Mouse (Mus musculus) lung, postnatal 4 days (tissue): Measurements from ENCODE around the gene Gm10721.
"Not testable (repeated sequence)": the region's sequence is repeated elsewhere in the genome, so short reads cannot be mapped to it uniquely, and the experiment has no call there.

Experiments used
- DNase-seq, 2 experiments: peaks; one replicate each; pipeline ENCODE4 v3.0.0; 2021

The Gm10721 gene

DNA sequence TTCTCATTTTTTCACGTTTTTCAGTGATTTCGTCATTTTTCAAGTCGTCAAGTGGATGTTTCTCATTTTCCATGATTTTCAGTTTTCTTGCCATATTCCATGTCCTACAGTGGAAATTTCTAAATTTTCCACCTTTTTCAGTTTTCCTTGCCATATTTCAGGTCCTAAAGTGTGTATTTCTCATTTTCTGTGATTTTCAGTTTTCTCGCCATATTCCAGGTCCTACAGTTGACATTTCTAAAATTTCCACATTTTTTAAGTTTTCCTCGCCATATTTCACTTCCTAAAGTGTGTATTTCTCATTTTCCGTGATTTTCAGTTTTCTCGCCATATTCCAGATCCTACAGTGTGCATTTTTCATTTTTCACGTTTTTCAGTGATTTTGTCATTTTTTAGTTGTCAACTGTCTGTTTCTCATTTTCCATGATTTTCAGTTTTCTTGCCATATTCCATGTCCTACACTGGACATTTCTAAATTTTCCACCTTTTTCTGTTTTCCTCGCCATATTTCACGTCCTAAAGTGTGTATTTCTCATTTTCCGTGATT, at the start of gene Gm10721:
Gene Gm10721 (plus strand): TSS at position 408 of the 547 bp plus-strand sequence.
- DNase-seq: not testable (repeated sequence)

GRCm38 (mm10) chr9:3000445-3000972, 12.4 kb upstream of the Gm10721 start, which contains the start of gene Gm10722:
Gene Gm10722, plus strand, starts transcription at chr9:3000922.
- peak; percentile 35 to 57 for DNase-seq

DNA sequence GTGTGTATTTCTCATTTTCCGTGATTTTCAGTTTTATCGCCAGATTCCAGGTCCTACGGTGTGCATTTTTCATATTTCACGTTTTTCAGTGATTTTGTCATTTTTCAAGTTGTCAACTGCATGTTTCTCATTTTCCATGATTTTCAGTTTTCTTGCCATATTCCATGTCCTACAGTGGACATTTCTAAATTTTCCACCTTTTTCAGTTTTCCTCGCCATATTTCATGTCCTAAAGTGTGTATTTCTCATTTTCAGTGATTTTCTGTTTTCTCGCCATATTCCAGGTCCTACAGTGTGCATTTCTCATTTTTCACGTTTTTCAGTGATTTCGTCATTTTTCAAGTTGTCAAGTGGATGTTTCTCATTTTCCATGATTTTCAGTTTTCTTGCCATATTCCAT, 11.9 kb upstream of the Gm10721 start:
- peak; percentile 51 to 58 for DNase-seq

DNA sequence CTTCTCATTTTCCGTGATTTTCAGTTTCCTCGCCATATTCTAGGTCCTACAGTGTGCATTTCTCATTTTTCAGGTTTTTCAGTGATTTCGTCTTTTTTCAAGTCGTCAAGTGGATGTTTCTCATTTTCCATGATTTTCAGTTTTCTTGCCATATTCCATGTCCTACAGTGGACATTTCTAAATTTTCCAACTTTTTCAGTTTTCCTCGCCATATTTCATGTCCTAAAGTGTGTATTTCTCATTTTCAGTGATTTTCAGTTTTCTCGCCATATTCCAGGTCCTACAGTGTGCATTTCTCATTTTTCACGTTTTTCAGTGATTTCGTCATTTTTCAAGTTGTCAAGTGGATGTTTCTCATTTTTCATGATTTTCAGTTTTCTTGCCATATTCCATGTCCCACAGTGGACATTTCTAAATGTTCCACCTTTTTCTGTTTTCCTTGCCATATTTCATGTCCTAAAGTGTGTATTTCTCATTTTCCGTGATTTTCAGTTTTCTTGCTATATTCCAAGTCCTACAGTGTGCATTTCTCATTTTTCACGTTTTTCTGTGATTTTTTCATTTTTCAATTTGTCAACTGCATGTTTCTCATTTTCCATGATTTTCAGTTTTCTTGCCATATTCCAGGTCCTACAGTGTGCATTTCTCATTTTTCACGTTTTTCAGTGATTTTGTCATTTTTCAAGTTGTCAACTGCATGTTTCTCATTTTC, 10.8 kb upstream of the Gm10721 start:
- peak; percentile 97 to 100 for DNase-seq

DNA sequence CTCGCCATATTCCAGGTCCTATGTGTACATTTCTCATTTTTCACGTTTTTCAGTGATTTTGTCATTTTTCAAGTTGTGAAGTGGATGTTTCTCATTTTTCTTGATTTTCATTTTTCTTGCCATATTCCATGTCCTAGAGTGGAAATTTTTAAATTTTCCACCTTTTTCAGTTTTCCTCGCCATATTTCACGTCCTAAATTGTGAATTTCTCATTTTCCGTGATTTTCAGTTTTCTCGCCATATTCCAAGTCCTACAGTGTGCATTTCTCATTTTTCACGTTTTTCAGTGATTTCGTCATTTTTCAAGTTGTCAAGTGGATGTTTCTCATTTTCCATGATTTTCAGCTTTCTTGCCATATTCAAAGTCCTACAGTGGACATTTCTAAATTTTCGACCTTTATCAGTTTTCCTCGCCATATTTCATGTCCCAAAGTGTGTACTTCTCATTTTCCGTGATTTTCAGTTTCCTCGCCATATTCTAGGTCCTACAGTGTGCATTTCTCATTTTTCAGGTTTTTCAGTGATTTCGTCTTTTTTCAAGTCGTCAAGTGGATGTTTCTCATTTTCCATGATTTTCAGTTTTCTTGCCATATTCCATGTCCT, 10.0 kb upstream of the Gm10721 start, which contains the start of gene Gm11168:
Gene Gm11168 (plus strand): TSS at position 553 of the 603 bp plus-strand sequence.
- DNase-seq: not testable (repeated sequence)

- not testable (repeated sequence) for DNase-seq
Observed at GRCm38 (mm10) chr9:3006179-3006578, 6.8 kb upstream of the Gm10721 start.

DNA sequence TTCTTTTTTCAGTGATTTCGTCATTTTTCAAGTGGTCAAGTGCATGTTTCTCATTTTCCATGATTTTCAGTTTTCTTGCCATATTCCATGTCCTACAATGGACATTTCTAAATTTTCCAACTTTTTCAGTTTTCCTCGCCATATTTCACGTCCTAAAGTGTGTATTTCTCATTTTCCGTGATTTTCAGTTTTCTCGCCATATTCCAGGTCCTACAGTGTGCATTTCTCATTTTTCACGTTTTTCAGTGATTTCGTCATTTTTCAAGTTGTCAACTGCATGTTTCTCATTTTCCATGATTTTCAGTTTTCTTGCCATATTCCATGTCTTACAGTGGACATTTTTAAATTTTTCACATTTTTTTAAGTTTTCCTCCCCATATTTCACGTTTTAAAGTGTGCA, 6.3 kb upstream of the Gm10721 start:
- DNase-seq: peak; percentile 89 to 94

GRCm38 (mm10) chr9:3007272-3007671, 5.7 kb upstream of the Gm10721 start:
- not testable (repeated sequence) for DNase-seq

- DNase-seq: not testable (repeated sequence)
Observed at GRCm38 (mm10) chr9:3009331-3009730, 3.6 kb upstream of the Gm10721 start.

DNA sequence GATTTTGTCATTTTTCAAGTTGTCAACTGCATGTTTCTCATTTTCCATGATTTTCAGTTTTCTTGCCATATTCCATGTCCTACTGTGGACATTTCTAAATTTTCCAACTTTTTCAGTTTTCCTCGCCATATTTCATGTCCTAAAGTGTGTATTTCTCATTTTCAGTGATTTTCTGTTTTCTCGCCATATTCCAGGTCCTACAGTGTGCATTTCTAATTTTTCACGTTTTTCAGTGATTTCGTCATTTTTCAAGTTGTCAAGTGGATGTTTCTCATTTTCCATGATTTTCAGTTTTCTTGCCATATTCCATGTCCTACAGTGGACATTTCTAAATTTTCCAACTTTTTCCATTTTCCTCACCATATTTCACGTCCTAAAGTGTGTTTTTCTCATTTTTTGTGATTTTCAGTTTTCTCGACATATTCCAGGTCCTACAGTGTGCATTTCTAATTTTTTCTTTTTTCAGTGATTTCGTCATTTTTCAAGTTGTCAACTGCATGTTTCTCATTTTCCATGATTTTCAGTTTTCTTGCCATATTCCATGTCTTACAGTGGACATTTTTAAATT, 802 bp upstream of the Gm10721 start:
- not testable (repeated sequence) for DNase-seq

DNA sequence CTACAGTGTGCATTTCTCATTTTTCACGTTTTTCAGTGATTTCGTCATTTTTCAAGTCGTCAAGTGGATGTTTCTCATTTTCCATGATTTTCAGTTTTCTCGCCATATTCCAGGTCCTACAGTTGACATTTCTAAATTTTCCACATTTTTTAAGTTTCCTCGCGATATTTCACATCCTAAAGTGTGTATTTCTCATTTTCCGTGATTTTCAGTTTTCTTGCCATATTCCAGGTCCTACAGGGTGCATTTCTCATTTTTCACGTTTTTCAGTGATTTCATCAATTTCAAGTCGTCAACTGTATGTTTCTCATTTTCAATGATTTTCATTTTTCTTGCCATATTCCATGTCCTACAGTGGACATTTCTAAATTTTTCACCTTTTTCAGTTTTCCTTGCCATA, 2.4 kb downstream of the Gm10721 start, which contains the start of gene Gm10720:
Gene Gm10720 (plus strand): TSS at position 301 of the 400 bp plus-strand sequence.
- not testable (repeated sequence) for DNase-seq

DNA sequence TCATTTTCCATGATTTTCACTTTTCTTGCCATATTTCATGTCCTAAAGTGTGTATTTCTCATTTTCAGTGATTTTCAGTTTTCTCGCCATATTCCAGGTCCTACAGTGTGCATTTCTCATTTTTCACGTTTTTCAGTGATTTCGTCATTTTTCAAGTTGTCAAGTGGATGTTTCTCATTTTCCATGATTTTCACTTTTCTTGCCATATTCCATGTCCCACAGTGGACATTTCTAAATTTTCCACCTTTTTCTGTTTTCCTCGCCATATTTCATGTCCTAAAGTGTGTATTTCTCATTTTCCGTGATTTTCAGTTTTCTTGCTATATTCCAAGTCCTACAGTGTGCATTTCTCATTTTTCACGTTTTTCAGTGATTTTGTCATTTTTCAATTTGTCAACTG, 3.0 kb downstream of the Gm10721 start:
- not testable (repeated sequence) for DNase-seq

DNA sequence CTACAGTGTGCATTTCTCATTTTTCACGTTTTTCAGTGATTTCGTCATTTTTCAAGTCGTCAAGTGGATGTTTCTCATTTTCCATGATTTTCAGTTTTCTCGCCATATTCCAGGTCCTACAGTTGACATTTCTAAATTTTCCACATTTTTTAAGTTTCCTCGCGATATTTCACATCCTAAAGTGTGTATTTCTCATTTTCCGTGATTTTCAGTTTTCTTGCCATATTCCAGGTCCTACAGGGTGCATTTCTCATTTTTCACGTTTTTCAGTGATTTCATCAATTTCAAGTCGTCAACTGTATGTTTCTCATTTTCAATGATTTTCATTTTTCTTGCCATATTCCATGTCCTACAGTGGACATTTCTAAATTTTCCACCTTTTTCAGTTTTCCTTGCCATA, 4.2 kb downstream of the Gm10721 start, which contains the start of gene Gm10719:
Gene Gm10719 (plus strand): TSS at position 301 of the 400 bp plus-strand sequence.
- not testable (repeated sequence) for DNase-seq

DNA sequence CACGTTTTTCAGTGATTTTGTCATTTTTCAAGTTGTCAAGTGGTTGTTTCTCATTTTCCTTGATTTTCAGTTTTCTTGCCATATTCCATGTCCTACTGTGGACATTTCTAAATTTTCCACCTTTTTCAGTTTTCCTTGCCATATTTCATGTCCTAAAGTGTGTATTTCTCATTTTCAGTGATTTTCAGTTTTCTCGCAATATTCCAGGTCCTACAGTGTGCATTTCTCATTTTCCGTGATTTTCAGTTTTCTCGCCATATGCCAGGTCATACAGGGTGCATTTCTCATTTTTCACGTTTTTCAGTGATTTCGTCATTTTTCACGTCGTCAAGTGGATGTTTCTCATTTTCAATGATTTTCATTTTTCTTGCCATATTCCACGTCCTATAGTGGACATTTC, 6.0 kb downstream of the Gm10721 start:
- DNase-seq: peak; percentile 87 to 92

- peak; percentile 79 for DNase-seq
Observed at GRCm38 (mm10) chr9:3019835-3020727, 7.1 kb downstream of the Gm10721 start.

- peak; percentile 73 to 82 for DNase-seq
Observed at GRCm38 (mm10) chr9:3022316-3023008, 9.5 kb downstream of the Gm10721 start.

- peak; percentile 44 to 56 for DNase-seq
Observed at GRCm38 (mm10) chr9:3023312-3023984, 10.5 kb downstream of the Gm10721 start, which contains the start of gene Gm10718. Gene Gm10718, plus strand, starts transcription at chr9:3023547.

DNA sequence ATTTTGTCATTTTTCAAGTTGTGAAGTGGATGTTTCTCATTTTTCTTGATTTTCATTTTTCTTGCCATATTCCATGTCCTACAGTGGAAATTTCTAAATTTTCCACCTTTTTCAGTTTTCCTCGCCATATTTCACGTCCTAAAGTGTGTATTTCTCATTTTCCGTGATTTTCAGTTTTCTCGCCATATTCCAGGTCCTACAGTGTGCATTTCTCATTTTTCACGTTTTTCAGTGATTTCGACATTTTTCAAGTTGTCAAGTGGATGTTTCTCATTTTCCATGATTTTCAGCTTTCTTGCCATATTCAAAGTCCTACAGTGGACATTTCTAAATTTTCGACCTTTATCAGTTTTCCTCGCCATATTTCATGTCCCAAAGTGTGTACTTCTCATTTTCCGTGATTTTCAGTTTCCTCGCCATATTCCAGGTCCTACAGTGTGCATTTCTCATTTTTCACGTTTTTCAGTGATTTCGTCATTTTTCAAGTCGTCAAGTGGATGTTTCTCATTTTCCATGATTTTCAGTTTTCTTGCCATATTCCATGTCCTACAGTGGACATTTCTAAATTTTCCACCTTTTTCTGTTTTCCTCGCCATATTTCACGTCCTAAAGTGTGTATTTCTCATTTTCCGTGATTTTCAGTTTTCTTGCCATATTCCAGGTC, 11.2 kb downstream of the Gm10721 start:
- peak; percentile 80 to 89 for DNase-seq

- peak; percentile 61 to 71 for DNase-seq
Observed at GRCm38 (mm10) chr9:3024912-3025467, 12.1 kb downstream of the Gm10721 start, which contains the start of gene Gm10717. Gene Gm10717, plus strand, starts transcription at chr9:3025417.

GRCm38 (mm10) chr9:3025653-3026052, 12.7 kb downstream of the Gm10721 start:
- peak; percentile 75 to 87 for DNase-seq
